In genomic region chr4:115052343-115053005, GRCm38 (mm10) we compare ENCODE assay signal across 8 mouse cellular contexts. TPM values are rescaled to one million over a fixed set of nuclear protein-coding genes. Genes with fewer than 3 reads are reported as not detected.
DNase-seq lines count a peak whose midpoint lies in the region; ATAC-seq and TF ChIP-seq lines count a peak whose summit lies in the region.

No protein-coding gene starts in this region.

- H3K9me3 ChIP-seq in intestine, postnatal 0 days (ENCODE audit: control insufficient read depth), result no peaks in the 10 kb centered on the region
- H3K9me3 ChIP-seq in liver, embryonic 16.5 days (replicated peaks; ENCODE audit: control insufficient read depth, low read length), result no peaks in the 10 kb centered on the region
- no peaks in the 10 kb centered on the region for H3K9me3 ChIP-seq in neural tube, embryonic 11.5 days (ENCODE audit: control insufficient read depth, low read length)

- H3K9ac ChIP-seq in intestine, postnatal 0 days (ENCODE audit: low read depth, low read length), result no peak overlapping the region
- peak overlapping the region; percentile 61 for H3K9ac ChIP-seq in liver, embryonic 16.5 days (ENCODE audit: low read depth, low read length)
- H3K9ac ChIP-seq in neural tube, embryonic 11.5 days (ENCODE audit: low read length), result no peak overlapping the region

- peak overlapping the region; percentile 55 for H3K4me2 ChIP-seq in intestine, postnatal 0 days (replicated peaks; ENCODE audit: low read depth)
- H3K4me2 ChIP-seq in liver, embryonic 16.5 days (ENCODE audit: low read depth, low read length), result peak overlapping the region; percentile 74
- H3K4me2 ChIP-seq in neural tube, embryonic 11.5 days (ENCODE audit: low read depth), result peak overlapping the region; percentile 30

- intact Hi-C loops in left cerebral cortex, postnatal 10 days (cut with DNase I), result no loop called here

- WGBS in intestine, postnatal 0 days, result 2% methylated on average over 36 of the region's 36 CpGs
- WGBS in liver, embryonic 16.5 days (ENCODE audit: insufficient replicate concordance), result 5% methylated on average over 36 of the region's 36 CpGs
- WGBS in neural tube, embryonic 11.5 days, result under 1% methylated on average over 36 of the region's 36 CpGs

- peak overlapping the region; percentile 21; the same call in 1 of the 2 replicates for H3K27ac ChIP-seq in intestine, postnatal 0 days (ENCODE audit: low read depth, low read length)
- H3K27ac ChIP-seq in liver, embryonic 16.5 days (ENCODE audit: low read length), result peak overlapping the region; percentile 56
- H3K27ac ChIP-seq in neural tube, embryonic 11.5 days (ENCODE audit: low read depth, low read length), result no peak overlapping the region

- ATAC-seq in intestine, postnatal 0 days, result no peak
- no peak for ATAC-seq in liver, embryonic 16.5 days (ENCODE audit: low read depth)
- ATAC-seq in neural tube, embryonic 11.5 days (ENCODE audit: insufficient read depth, low FRiP score, low TSS enrichment), result peak; percentile 43; the same call in 1 of the 2 replicates

- no peak for TF ChIP-seq CTCF in intestine, postnatal 0 days (IDR thresholded peaks at IDR 0.05; ENCODE audit: low read depth)

- no peaks in the 10 kb centered on the region for H3K36me3 ChIP-seq in intestine, postnatal 0 days (ENCODE audit: control insufficient read depth, insufficient read depth)
- no peaks in the 10 kb centered on the region for H3K36me3 ChIP-seq in liver, embryonic 16.5 days (ENCODE audit: control insufficient read depth, insufficient read depth)
- H3K36me3 ChIP-seq in neural tube, embryonic 11.5 days (ENCODE audit: control insufficient read depth, insufficient read depth, low read length), result no peaks in the 10 kb centered on the region

- no peaks in the 10 kb centered on the region for H3K4me1 ChIP-seq in intestine, postnatal 0 days (replicated peaks; ENCODE audit: control insufficient read depth, insufficient read depth, low read length)
- peaks cover 62% of the 10 kb centered on the region for H3K4me1 ChIP-seq in liver, embryonic 16.5 days (ENCODE audit: control insufficient read depth, low read depth, low read length)
- no peaks in the 10 kb centered on the region; the same call in 1 of the 2 replicates for H3K4me1 ChIP-seq in neural tube, embryonic 11.5 days (ENCODE audit: control insufficient read depth, insufficient read depth, low read length)

- peak overlapping the region; percentile 29 for H3K4me3 ChIP-seq in intestine, postnatal 0 days (ENCODE audit: low read depth, low read length)
- H3K4me3 ChIP-seq in liver, embryonic 16.5 days (ENCODE audit: low read depth, low read length), result peak overlapping the region; percentile 38
- 0 out of 2 replicates have a peak overlapping the region, but pooled peaks have one; percentile 11 for H3K4me3 ChIP-seq in neural tube, embryonic 11.5 days (ENCODE audit: low read depth, low read length)

- peak; percentile 36 to 89 for DNase-seq in left cerebral cortex, postnatal 10 days (ENCODE audit: extremely low spot score in 1 of 2, low spot score in 2 of 2)
- no peak for DNase-seq in left cerebral cortex, adult 11 months (ENCODE audit: low spot score)
- DNase-seq in embryo, embryonic 10 days (ENCODE audit: low spot score), result peak; percentile 78
- DNase-seq in heart, adult 11 months, result peak; percentile 99
- peak; percentile 61 for DNase-seq in neural tube, embryonic 11.5 days (ENCODE audit: low spot score)
- DNase-seq in thymus, postnatal 36 days, result no peak

- peaks cover 70% of the 10 kb centered on the region for H3K27me3 ChIP-seq in intestine, postnatal 0 days (replicated peaks; ENCODE audit: control insufficient read depth, insufficient read depth, low read length)
- peaks cover 2% of the 10 kb centered on the region for H3K27me3 ChIP-seq in liver, embryonic 16.5 days (ENCODE audit: control insufficient read depth, insufficient read depth, low read depth, low read length)
- peaks cover 71% of the 10 kb centered on the region for H3K27me3 ChIP-seq in neural tube, embryonic 11.5 days (ENCODE audit: control insufficient read depth, insufficient read depth, low read length)

RNA-seq across cellular contexts. Expression of gene Tal1, which starts 3.8 kb away (rescaled TPM):
- 1 to 10 TPM; 2.0 to 2.6 TPM for total RNA-seq in left cerebral cortex, postnatal 10 days (2021)
- polyA plus RNA-seq in intestine, postnatal 0 days (2015; fragmentation: Nextera tagmentation; extraction: Ambion mirVana), result 0.22 and 0.27 TPM in 2 replicates
- polyA plus RNA-seq in liver, embryonic 16.5 days (2015; fragmentation: Nextera tagmentation; extraction: Ambion mirVana), result 17.1 and 17.8 TPM in 2 replicates
- 6.7 and 7.5 TPM in 2 replicates for polyA plus RNA-seq in neural tube, embryonic 11.5 days (2014; fragmentation: Nextera tagmentation; extraction: Ambion mirVana)

RNA-seq across cellular contexts. Expression of gene Pdzk1ip1, which starts 36.0 kb away (rescaled TPM):
- total RNA-seq in left cerebral cortex, postnatal 10 days (2021), result under 1 TPM; 0.58 to 0.59 TPM
- 358 and 402 TPM in 2 replicates for polyA plus RNA-seq in intestine, postnatal 0 days (2015; fragmentation: Nextera tagmentation; extraction: Ambion mirVana)
- polyA plus RNA-seq in liver, embryonic 16.5 days (2015; fragmentation: Nextera tagmentation; extraction: Ambion mirVana), result 25.1 and 28.2 TPM in 2 replicates
- polyA plus RNA-seq in neural tube, embryonic 11.5 days (2014; fragmentation: Nextera tagmentation; extraction: Ambion mirVana), result 9.7 and 14.7 TPM in 2 replicates

RNA-seq across cellular contexts. Expression of gene Stil, which starts 52.5 kb away (rescaled TPM):
- total RNA-seq in left cerebral cortex, postnatal 10 days (2021), result 1 to 10 TPM; 1.1 TPM
- polyA plus RNA-seq in intestine, postnatal 0 days (2015; fragmentation: Nextera tagmentation; extraction: Ambion mirVana), result 2.4 and 3.3 TPM in 2 replicates
- 10.2 and 10.4 TPM in 2 replicates for polyA plus RNA-seq in liver, embryonic 16.5 days (2015; fragmentation: Nextera tagmentation; extraction: Ambion mirVana)
- 15.3 and 18.9 TPM in 2 replicates for polyA plus RNA-seq in neural tube, embryonic 11.5 days (2014; fragmentation: Nextera tagmentation; extraction: Ambion mirVana)

Comparison
In these comparisons a context has a peak if more than half of its experiments do, and no peak if none do; other contexts are left out.
1. DNase-seq: peak in left cerebral cortex, postnatal 10 days (2 of 2), embryo, embryonic 10 days (single experiment), heart, adult 11 months (single experiment) and neural tube, embryonic 11.5 days (single experiment); none in left cerebral cortex, adult 11 months (single experiment) and thymus, postnatal 36 days (0 of 2).
2. RNA of gene Pdzk1ip1, which starts 36.0 kb away (polyA plus RNA-seq): 358 to 402 TPM in intestine, postnatal 0 days; 25.1 to 28.2 TPM in liver, embryonic 16.5 days and 9.7 to 14.7 TPM in neural tube, embryonic 11.5 days; every median in the first group is over 10 times any median in the second.
3. Peak in every context shown above with its lines, with median percentiles within 50 percentile points of each other: H3K4me2 ChIP-seq and H3K4me3 ChIP-seq.